Mouse (Mus musculus) testis, adult 2 months (tissue): Measurements from ENCODE around the gene Surf2. TPM values are rescaled to one million over a fixed set of nuclear protein-coding genes. Genes with fewer than 3 reads are reported as not detected.

Source experiments
- H3K27ac ChIP-seq: fragments of 200-500 bp; 2 replicates; pipeline ENCODE4 v1.5.1; 2012; ENCODE audit warnings: low read depth, low read length; ENCODE audit not compliant: control insufficient read depth, insufficient read depth
- H3K27me3 ChIP-seq: fragments of 200-500 bp; 2 replicates; pipeline ENCODE4 v1.6.1; 2012; ENCODE audit warnings: mild to moderate bottlenecking, low read length, moderate library complexity; ENCODE audit not compliant: control insufficient read depth, insufficient read depth
- H3K36me3 ChIP-seq: fragments of 200-500 bp; 2 replicates; pipeline ENCODE4 v1.6.1; 2012; ENCODE audit warnings: mild to moderate bottlenecking, low read length; ENCODE audit not compliant: control insufficient read depth, insufficient read depth
- H3K4me1 ChIP-seq: fragments of 200-500 bp; 2 replicates; pipeline ENCODE4 v1.6.1; 2012; ENCODE audit warnings: low read length; ENCODE audit not compliant: control insufficient read depth, insufficient read depth
- H3K4me3 ChIP-seq: fragments of 200-500 bp; 2 replicates; pipeline ENCODE4 v1.5.1; 2012; ENCODE audit warnings: low read depth, mild to moderate bottlenecking, low read length, moderate library complexity, mixed read lengths; ENCODE audit not compliant: control insufficient read depth
- CTCF ChIP-seq: fragments of 200-500 bp; IDR thresholded peaks from 2 replicates; pipeline ENCODE4 v1.5.1; 2012; ENCODE audit warnings: low read depth, mild to moderate bottlenecking, inconsistent platforms, low read length, moderate library complexity; ENCODE audit not compliant: control insufficient read depth, insufficient read depth, insufficient replicate concordance
- POLR2A ChIP-seq: fragments of 200-500 bp; IDR thresholded peaks from 2 replicates; pipeline ENCODE4 v1.6.1; 2012; ENCODE audit warnings: low read depth, mild to moderate bottlenecking, inconsistent platforms, low read length, moderate library complexity; ENCODE audit not compliant: control insufficient read depth
- polyA plus RNA-seq: library from polyadenylated mRNA; depleted of rRNA; stranded (reverse); fragments of >200 nt; gene quantifications from 2 replicates; pipeline ENCODE4 v1.2.3, GENCODE M21; 2012

The Surf2 gene
- polyA plus RNA-seq, 1 experiment: 9.9 TPM

DNA sequence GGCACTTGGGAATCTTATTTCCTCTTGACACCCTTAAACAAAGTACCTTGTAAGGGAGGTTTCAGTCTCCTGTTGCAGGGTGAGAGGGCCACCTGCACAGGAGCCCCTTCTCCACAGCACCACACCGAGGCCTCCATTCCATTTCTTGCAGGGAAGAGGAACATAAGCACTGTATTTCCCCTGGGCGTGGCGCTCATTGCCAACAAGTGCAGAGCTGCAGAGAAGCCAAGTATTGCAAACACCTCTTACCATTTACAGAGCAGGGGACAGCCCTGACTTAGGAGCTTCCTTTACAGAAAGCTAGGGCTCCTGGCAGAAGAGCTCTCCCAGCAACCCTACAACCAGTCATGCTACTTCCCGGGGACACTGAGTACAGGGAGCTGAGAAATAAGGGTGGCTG, 36.0 kb downstream of the Surf2 start:
- H3K4me3 ChIP-seq: no peak overlapping the region
- no peak overlapping the region for H3K27ac ChIP-seq
- H3K27me3 ChIP-seq: no peaks in the 10 kb centered on the region
- H3K36me3 ChIP-seq: no peaks in the 10 kb centered on the region; the same call in 1 of the 2 replicates
- no peaks in the 10 kb centered on the region for H3K4me1 ChIP-seq
- no peak for TF ChIP-seq CTCF
- TF ChIP-seq POLR2A: no peak

DNA sequence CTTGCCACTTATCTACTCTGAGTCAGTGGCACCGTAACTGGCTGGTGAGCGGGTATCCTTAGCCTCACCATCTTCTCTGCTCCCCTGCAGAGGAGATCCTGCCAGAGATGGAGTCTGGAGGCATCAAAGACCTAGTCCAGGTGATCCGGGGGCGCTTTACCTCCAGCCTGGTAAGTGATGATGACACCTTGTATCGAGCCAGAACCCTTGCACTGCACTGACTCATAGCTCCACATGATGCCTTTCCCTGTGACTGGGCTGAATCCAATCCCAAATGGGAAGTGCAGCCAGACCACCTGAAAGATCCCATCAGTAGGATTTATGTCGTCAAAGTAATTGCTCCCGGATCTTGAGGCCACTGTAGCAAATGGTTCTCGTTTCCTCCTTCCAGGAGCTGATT, 36.7 kb downstream of the Surf2 start:
- Histone ChIP-seq H3K4me3 (no peak overlapping the region), H3K4me1 (no peaks in the 10 kb centered on the region), H3K36me3 (no peaks in the 10 kb centered on the region; the same call in none of the 2 replicates), H3K27me3 (no peaks in the 10 kb centered on the region), H3K27ac (no peak overlapping the region)
- TF ChIP-seq POLR2A: no peak
- TF ChIP-seq CTCF: no peak

DNA sequence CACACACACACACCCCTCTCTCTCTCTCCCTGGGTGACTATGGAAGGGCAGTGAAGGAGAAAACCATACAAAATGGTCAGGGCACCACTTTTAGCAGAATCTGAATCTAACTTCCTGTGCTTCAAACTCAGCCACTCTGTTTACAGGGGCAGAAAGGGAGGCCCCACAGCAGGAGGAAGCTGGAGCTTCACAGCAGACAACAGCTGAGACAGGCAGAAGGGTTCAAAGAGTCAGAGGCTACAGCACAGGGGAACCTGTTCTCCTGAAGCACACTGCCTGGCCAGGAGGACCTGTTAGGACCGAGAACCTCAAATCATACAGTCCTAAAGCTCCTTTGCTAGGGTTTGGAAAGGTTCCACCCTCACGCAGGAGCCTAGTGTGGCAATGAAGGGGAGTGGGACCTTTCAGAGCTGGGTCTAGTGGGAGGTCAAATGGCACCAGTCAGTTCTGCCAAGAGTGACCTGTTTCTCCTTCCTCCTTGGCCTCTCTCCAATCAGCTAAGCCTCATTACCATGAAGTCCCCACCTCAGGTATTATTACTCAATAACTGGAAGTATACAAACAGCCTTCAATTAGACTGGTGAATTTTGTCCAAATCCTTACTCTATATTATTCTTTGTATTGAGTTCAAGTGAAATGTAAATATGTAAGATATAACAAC, 38.7 kb downstream of the Surf2 start:
- H3K36me3 ChIP-seq: no peaks in the 10 kb centered on the region; the same call in none of the 2 replicates
- no peak for TF ChIP-seq POLR2A
- TF ChIP-seq CTCF: no peak
- H3K4me3 ChIP-seq: no peak overlapping the region
- H3K4me1 ChIP-seq: no peaks in the 10 kb centered on the region
- no peak overlapping the region for H3K27ac ChIP-seq
- no peaks in the 10 kb centered on the region for H3K27me3 ChIP-seq

DNA sequence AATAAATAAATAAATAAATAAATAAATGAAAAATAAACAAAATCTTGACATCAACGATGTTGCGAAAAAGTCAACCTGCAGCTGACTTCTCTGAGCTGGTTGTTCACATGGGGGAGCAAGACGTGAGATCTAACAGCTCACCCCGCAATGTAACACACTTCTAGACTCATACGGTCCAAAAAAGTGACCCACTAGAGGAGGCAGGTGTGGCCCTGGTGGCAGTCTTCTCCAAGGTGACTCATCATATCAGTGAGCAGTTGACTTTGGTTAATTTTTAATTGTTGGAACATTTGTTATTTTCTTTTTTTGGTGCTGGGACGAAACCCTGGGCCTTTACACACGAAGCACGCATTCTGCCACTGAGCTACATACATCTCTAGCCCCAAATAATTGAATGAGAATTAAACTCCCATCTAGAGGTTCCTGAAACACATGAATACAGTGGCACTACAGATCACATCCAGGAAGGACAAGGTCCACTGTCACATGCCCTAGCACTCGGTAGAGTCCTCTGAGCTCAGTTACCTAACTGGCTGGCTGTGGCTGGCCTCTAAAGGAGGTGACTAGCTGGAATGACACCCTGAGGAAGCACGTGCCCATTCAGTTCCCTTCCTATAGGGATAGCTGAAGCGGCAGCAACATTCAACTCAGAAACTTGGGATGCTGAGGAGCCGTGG, 40.8 kb downstream of the Surf2 start:
- H3K27ac ChIP-seq: no peak overlapping the region
- no peak overlapping the region for H3K4me3 ChIP-seq
- H3K27me3 ChIP-seq: no peaks in the 10 kb centered on the region
- H3K36me3 ChIP-seq: no peaks in the 10 kb centered on the region; the same call in none of the 2 replicates
- H3K4me1 ChIP-seq: no peaks in the 10 kb centered on the region
- TF ChIP-seq CTCF (no peak), POLR2A (no peak)

DNA sequence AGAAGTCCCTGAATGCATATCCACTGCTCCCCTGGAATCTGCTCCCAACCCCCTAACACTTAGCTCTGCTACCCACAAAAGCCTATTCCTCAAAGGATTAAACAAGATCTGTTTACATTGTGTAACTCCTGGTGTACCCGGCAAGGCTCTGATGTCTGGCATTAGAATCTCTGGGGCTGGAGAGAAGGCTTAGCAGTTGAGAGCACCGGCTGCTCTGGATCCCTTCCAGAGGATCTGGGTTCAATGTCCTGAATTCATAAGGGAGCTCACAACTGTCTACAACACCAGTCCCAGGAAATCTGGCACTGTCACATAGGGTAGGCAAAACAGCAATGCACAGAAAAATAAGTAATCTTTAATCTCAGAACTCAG, 41.3 kb downstream of the Surf2 start:
- H3K36me3 ChIP-seq: no peaks in the 10 kb centered on the region; the same call in none of the 2 replicates
- no peaks in the 10 kb centered on the region for H3K4me1 ChIP-seq
- no peak overlapping the region for H3K4me3 ChIP-seq
- no peak for TF ChIP-seq POLR2A
- TF ChIP-seq CTCF: no peak
- H3K27me3 ChIP-seq: no peaks in the 10 kb centered on the region
- H3K27ac ChIP-seq: no peak overlapping the region

DNA sequence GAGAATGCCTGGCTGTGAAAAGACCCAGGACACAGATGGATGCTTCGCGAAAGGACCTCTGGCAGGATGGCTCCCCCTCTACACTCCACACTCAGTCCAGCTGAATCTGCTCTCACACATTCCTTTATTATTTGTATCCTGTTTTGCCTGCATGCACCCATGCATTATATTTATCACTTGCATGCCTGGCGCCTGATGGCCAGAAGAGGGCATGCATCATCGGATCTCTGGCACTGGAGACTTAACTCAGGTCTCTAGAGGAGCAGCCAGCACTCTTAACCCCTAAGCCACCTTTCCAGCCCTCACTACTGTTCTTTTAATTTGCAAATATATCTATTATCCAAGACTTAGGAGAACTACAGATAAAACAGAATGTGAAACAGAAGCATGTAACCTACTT, 44.6 kb downstream of the Surf2 start:
- H3K4me3 ChIP-seq: no peak overlapping the region
- TF ChIP-seq POLR2A (no peak), CTCF (peak; percentile 7; the same call in 1 of the 2 replicates)
- H3K27ac ChIP-seq: no peak overlapping the region
- no peaks in the 10 kb centered on the region for H3K27me3 ChIP-seq
- no peaks in the 10 kb centered on the region; the same call in none of the 2 replicates for H3K36me3 ChIP-seq
- H3K4me1 ChIP-seq: peaks cover 5% of the 10 kb centered on the region

DNA sequence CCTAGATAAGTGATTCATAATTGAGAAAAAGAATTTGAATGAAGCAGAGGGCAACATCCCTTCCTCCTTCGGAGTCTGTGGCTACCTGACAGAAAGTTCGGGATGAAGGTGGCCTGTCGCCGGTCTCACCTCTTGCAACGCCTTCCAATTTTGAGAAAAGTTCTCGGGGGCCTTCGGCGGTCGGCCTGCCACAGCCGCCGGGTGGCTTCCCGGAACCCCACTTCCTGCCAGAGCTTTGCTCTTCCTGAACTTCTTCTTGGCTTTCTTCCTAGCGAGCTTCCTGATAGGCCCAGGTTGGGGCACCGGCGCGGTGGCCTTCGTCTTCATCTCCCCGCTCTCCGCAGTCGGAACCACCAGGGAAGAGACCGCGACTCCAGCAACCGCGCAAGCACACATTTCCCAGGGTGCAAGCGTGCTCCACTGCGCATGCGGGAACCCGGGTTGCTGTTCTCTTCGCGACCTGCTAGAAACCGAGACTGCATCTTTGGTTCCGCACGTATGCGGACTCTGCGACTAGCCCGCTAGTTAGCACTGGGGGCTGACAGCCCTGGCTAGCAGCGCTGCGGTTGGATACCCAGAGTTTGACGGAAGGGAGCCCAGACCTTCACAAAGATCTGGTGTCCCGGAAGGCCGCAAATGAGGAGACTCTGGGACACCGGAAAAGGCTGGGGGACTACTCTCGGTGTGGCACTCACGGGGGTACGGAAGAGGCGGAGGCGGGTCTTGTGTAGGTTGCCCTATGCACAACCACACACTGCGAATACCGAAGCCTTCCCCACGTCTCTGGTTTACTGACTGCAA, 48.0 kb downstream of the Surf2 start, which contains the start of gene Rexo4:
Gene Rexo4, minus strand, starts transcription at position 464 of the 801 bp plus-strand sequence.
- no peaks in the 10 kb centered on the region for H3K36me3 ChIP-seq
- H3K4me3 ChIP-seq: peak within 1 kb of the TSS; percentile 94
- peaks cover 5% of the 10 kb centered on the region for H3K4me1 ChIP-seq
- H3K27me3 ChIP-seq: no peaks in the 10 kb centered on the region
- TF ChIP-seq CTCF (no peak), POLR2A (peak; percentile 63; the same call in 1 of the 2 replicates)
- peak within 1 kb of the TSS; percentile 96 for H3K27ac ChIP-seq
